Mouse (Mus musculus) right cerebral cortex, postnatal 36 days (tissue): Measurements from ENCODE around the gene Relb.
"Not testable (repeated sequence)": the region's sequence is repeated elsewhere in the genome, so short reads cannot be mapped to it uniquely, and the experiment has no call there.

Experiments used
- DNase-seq, 2 experiments: peaks; one replicate each; pipeline ENCODE4 v3.0.0; 2022; ENCODE audit warnings: low spot score in 2 of 2, mixed read lengths in 1 of 2

Relb gene

DNA sequence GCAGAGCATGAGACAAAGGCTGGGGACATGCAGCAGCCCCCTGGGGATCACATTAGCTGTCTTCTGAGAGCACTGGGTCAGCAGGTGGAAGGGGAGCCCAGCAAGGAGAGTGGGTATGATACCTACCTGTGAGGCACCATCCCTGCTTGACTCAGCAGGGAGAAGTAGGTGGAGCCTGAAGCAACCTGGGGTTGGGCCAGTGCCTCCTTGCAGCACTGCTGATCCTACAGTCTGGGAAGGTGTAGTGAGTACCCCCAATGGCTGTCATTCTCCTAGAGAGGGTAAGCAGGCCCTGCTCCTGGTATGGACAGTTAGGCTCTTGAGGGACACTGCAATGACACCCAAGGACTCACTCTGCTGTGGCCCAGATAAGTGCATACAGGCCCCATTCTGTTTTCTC, 3.0 kb upstream of the Relb start:
- DNase-seq: no peak

- DNase-seq: peak; percentile 79 to 87
Observed at GRCm38 (mm10) chr7:19628536-19629360, 490 bp downstream of the Relb start.

DNA sequence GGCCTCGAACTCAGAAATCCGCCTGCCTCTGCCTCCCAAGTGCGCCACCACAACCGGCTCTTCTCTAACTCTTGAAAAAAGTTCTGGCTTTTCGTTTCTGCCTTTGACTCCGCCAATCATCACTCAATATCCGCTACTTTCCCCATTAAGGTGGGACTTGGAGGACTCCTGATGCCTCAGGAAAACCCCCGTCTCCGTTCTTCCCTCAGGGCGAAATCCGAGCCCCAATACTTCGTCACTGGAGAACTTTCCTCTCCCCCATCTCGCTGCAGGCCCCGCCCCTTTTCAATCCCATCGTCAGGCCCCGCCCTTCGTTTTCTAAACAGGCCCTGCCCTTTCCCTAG, 1.1 kb downstream of the Relb start:
- no peak for DNase-seq

DNA sequence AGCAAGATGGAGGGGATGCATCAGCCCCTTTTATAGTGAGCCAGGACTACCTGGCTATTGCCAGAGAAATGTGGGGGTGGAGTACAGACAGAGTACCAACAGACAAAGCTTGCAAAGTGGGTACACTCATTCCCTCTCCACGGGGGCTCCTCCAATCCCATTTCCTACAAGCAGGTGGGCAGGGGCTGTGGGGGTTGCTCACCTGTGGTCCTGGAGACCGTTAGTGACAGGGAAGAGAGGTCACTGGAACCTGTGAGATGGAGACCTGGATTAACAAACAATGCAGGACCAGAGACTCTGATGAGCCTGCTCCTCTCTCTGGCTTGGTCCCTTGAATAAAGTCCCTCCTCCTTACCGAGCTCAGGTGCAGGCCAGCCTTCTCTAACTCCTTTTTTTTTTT, 1.5 kb downstream of the Relb start:
- no peak for DNase-seq

DNA sequence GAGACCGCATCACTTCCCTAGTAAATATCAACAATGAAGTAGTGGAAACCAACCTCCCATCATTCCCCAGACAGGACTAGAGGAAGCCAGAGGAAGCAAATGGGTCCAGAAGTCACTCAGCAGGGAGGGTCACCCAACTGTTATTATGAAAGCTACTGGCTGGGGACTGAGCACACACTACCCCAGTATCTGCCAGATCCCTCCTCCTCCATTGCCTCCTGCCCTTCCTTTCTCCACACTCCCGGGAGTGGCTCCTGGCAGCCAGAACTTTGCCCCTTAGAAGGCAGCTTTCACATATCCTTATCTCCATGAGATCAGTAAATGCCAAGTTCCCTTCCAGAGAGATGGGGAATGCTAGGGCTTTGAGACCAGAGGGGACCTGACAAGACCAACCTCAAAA, 5.8 kb downstream of the Relb start:
- no peak for DNase-seq

- DNase-seq: no peak
Observed at GRCm38 (mm10) chr7:19622241-19622640, 7.0 kb downstream of the Relb start.

DNA sequence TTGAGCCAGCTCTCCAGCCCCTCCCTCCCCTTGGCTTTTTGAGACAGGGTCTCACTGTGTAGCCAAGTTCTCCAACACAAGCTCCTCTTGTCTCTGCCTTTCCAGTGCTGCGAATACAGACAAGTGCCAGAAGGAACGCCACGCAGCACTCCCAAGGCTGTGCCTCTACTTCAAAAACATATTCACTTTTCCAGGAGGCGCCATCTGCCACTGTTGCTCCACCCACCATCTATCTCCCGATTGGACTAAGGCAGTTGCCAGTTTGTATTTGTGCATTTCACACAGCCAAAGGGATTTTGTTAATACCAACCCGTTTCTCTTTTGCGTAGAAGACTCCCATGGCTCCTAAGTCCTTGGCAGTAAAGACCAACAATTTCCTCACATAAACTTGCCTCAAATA, 8.4 kb downstream of the Relb start:
- peak; percentile 51 to 62 for DNase-seq

GRCm38 (mm10) chr7:19619004-19619801, 10.0 kb downstream of the Relb start:
- DNase-seq: peak; percentile 49 to 60

- no peak for DNase-seq
Observed at GRCm38 (mm10) chr7:19615036-19615577, 14.1 kb downstream of the Relb start.

DNA sequence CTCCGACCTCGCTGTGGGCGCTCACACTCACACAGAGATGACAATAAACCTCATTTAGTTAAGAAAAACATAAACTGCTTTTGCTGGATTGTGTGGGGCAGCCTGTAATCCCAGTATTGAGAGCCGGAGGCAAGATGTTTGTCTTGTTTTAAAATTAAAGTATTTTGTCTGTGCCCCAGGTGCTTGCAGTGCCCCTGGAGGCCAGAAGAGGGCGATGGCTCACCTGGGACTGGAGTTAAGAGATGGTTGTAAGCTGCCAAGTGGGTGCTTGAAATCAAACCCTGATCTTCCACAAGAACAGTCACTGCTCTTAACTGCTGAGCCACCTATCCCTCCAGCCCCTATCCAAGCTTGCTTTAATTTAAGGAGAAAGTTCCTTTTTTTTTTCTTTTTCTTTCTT, 18.3 kb downstream of the Relb start:
- DNase-seq: no peak

GRCm38 (mm10) chr7:19609641-19610332, 19.5 kb downstream of the Relb start:
- DNase-seq: no peak

DNA sequence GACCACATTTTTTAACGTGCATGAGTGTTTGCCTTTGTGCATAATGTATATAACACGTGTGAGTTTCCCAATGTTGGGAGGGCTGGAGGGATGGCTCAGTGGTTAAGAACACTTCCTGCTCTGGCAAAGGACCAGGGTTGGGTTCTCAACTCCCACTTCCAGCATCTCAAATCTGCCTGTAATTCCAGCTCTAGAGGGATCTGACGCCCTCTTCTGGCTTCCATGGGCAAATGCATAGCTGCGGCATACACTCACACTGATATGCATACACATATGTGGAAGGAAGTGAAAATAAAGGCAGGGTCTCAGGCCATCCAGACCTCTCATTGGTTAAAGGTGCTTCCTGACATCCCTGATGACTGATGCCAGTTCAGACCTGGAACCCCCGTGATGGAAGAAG, 21.9 kb downstream of the Relb start:
- no peak for DNase-seq

- DNase-seq: not testable (repeated sequence)
Observed at GRCm38 (mm10) chr7:19604606-19605214, 24.5 kb downstream of the Relb start.

- peak; percentile 89 to 91 for DNase-seq
Observed at GRCm38 (mm10) chr7:19603849-19604605, 25.2 kb downstream of the Relb start, which contains the start of gene Clasrp. Clasrp (minus strand) TSS chr7:19604486.

DNA sequence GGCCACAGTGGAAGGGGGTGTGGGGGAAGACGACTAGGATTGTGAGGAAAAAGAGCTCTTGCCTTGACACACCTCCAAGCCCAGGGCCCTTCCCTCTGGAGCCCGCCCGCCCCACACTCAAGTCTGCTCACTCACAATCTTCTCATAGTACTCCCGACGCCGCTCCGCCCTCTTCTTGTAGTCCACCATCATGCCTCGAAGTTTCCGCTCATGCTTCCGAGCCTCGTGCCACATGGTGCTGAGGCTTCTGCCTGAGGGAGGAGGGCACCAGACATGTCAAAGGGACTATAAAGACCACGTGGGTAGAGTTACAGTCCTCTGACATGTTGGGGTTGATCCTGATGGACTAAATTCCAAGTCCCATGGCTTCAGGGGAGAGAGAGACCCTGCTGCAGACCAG, 26.2 kb downstream of the Relb start:
- no peak for DNase-seq

DNA sequence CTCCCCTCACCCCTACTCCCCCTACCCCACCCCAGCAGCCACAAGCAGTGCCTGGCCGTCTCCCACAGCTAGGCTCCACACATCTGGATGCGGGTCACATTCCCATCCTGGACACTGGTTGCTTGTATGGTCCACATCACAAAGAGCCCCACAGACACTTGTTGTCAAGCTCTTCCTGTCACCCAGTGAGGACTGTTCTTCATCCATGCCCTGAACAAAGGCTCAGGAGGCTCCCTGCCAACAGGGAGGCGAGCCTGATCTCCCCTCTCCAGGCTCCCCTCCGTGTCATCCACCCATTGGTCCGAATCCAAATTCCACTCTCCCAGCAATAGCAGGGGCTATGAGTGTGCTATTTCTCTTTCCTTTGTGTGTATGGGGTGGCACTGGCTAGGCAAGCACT, 28.7 kb downstream of the Relb start:
- peak in 1 of 2 experiments; percentile 45 for DNase-seq

DNA sequence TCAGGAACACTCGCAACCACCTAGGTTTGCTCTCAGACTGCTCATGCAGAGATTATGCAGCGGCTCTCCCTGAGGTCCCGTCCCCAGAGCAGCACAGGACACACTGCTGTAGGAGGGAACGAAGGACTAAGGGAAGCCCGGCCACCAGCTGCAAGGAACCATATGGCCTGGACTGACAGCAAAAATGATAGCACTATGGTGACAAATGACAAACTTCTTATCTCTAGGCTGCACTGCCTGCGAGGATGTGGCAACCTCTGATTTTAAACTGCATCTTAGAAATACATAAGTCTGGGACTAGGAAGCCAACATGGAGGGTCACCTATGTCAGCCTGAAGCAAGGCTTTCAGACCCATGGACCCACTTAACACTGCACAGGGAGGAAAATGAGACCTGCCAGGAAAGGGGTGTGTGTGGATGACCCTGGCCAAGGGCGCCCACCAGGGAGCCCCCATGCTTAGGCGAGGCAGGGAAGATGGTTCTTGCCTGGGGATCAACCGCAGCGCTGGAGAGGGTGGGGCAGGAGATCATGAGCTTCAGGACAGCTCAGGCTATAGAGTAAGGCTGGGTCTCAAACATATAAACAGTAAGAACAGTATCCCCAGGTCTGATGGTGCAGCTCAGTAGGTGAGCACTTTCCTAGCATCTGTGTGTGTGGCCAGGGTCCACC, 36.0 kb downstream of the Relb start:
- DNase-seq: no peak

GRCm38 (mm10) chr7:19589917-19590316, 39.3 kb downstream of the Relb start:
- DNase-seq: peak; percentile 41 to 72

- DNase-seq: no peak
Observed at GRCm38 (mm10) chr7:19589207-19589606, 40.0 kb downstream of the Relb start.

GRCm38 (mm10) chr7:19586269-19586668, 43.0 kb downstream of the Relb start:
- DNase-seq: no peak
